Mouse (Mus musculus) gastrocnemius, postnatal 4 days (tissue): ENCODE results near the gene Atg10. TPM values are rescaled to one million over a fixed set of nuclear protein-coding genes. Genes with fewer than 3 reads are reported as not detected.

Source experiments
- DNase-seq, 2 experiments: peaks; one replicate each; pipeline ENCODE4 v3.0.0; 2021 to 2022; ENCODE audit warnings: low spot score in 2 of 2, mixed read lengths in 2 of 2
- total RNA-seq, 2 experiments: library from RNA; stranded (reverse); gene quantifications; 2 replicates each; pipeline ENCODE4 v1.2.3; 2021

Atg10 gene
- total RNA-seq, 2 experiments from 2014 or later: 12.0 to 13.8 TPM

- DNase-seq: no peak
These were observed 45.2 kb downstream of the Atg10 start for GRCm38 (mm10) chr13:91178428-91179160.

GRCm38 (mm10) chr13:91175347-91175746 is 48.4 kb downstream of the Atg10 start:
- no peak for DNase-seq

- DNase-seq: no peak
These were observed 51.8 kb downstream of the Atg10 start for GRCm38 (mm10) chr13:91171766-91172491.

GRCm38 (mm10) chr13:91171205-91171604 is 52.6 kb downstream of the Atg10 start:
- DNase-seq: no peak

GRCm38 (mm10) chr13:91169529-91170319 is 54.0 kb downstream of the Atg10 start:
- no peak for DNase-seq

GRCm38 (mm10) chr13:91168486-91168885 is 55.3 kb downstream of the Atg10 start:
- DNase-seq: no peak

GRCm38 (mm10) chr13:91167561-91167960 is 56.2 kb downstream of the Atg10 start:
- no peak for DNase-seq

- no peak for DNase-seq
These were observed 57.5 kb downstream of the Atg10 start for GRCm38 (mm10) chr13:91166286-91166685.

GRCm38 (mm10) chr13:91165200-91165599 is 58.6 kb downstream of the Atg10 start:
- DNase-seq: no peak

GRCm38 (mm10) chr13:91163292-91163691 is 60.5 kb downstream of the Atg10 start:
- no peak for DNase-seq

GRCm38 (mm10) chr13:91162452-91162851 is 61.3 kb downstream of the Atg10 start:
- DNase-seq: no peak

GRCm38 (mm10) chr13:91160616-91161015 is 63.2 kb downstream of the Atg10 start:
- DNase-seq: no peak

GRCm38 (mm10) chr13:91159881-91160280 is 63.9 kb downstream of the Atg10 start:
- DNase-seq: no peak

GRCm38 (mm10) chr13:91157941-91158340 is 65.8 kb downstream of the Atg10 start:
- no peak for DNase-seq

- DNase-seq: no peak
These were observed 66.3 kb downstream of the Atg10 start for GRCm38 (mm10) chr13:91157429-91157828.

GRCm38 (mm10) chr13:91156949-91157348 is 66.8 kb downstream of the Atg10 start:
- no peak for DNase-seq

GRCm38 (mm10) chr13:91156308-91156707 is 67.5 kb downstream of the Atg10 start:
- no peak for DNase-seq

GRCm38 (mm10) chr13:91155429-91156207 is 68.2 kb downstream of the Atg10 start:
- no peak for DNase-seq

GRCm38 (mm10) chr13:91154622-91155021 is 69.1 kb downstream of the Atg10 start:
- no peak for DNase-seq

GRCm38 (mm10) chr13:91136337-91136736 is 87.4 kb downstream of the Atg10 start:
- DNase-seq: no peak

- DNase-seq: no peak
These were observed 90.4 kb downstream of the Atg10 start for GRCm38 (mm10) chr13:91133334-91133890.
